Mouse (Mus musculus): ENCODE results near the gene Prkce. TPM values are rescaled to one million over a fixed set of nuclear protein-coding genes. Genes with fewer than 3 reads are reported as not detected.

Gene Prkce
- polyA plus RNA-seq (2015; fragmentation: Nextera tagmentation; extraction: Ambion mirVana) = 6.2 and 7.0 TPM in 2 replicates

DNA sequence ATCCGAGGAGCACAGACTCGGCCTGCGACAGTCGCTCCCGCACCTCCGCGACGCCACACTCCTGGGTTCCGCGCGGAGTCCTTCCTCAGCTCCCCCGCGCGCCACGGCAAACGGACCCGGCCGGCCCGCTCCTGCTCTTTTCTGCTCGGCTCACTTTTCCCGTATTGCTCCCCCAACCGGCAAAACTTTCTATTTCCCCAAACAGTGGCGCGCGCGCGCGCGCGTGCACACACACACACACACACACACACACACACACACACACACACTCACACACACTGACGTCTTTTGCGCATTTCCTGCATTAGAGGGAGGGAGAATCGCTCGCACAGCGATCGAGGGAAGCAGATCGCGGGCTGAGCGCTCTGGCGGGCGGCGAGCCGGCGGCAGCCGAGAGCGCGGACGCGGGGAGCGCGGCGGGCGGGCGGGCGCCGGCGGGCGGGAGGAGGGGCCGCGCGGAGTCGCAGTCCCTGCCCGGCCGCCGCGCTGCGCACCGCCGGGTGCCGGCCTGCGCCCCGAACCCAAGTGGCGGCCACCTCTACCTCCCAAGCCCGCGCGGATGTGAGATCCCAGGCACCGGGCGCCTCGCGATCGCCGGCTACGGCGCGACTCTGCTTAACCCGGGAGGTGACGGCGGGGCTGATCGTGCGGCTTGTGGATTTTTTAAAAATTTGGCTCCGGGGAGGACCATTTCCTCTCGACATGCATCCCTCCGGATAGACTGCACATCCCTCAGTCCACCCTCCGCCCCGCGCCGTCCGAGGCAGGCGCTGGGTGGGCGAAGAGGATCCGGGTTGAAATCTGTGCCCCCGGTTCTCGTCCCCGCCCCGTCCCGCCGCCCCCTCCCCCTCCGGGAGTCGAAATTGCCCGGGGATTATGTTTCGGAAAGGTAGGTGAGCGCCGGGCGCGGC lies at the start of gene Prkce:
Prkce (plus strand) TSS at position 466 of the 911 bp plus-strand sequence.
- Histone ChIP-seq H3K4me3 (peak within 1 kb of the TSS; percentile 87), H3K4me2 (peak within 1 kb of the TSS; percentile 86), H3K27ac (replicated peaks) (peak within 1 kb of the TSS; percentile 99), H3K27me3 (replicated peaks) (no peaks in the 10 kb centered on the region), H3K9ac (peak within 1 kb of the TSS; percentile 95), H3K4me1 (peaks cover 56% of the 10 kb centered on the region), H3K9me3 (no peaks in the 10 kb centered on the region), H3K36me3 (peaks cover 5% of the 10 kb centered on the region)
- under 1% methylated on average over 97 of the region's 115 CpGs for WGBS
- ATAC-seq (ENCODE audit: extremely low read depth, insufficient number of reproducible peaks, low FRiP score, low TSS enrichment) = peak; percentile 21

DNA sequence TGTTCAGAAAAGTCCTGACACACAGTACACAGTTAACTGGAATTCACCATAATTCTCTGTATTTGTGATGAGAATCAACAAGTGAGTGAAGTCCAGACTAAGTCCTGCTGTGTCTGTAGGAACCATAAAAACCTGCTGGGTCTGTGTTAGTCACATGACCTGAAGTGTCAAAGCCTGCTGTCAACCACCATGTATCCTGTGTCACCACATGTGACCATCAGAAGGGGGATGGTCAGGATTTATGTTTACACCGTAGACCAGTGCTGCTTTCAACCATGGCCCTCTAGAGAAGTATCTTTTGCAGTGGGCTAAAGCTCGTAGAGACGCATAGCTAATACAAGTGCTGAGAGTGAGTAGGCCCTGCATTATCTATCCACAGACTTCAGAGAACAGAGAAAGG lies 44.4 kb upstream of the Prkce start:
- WGBS = 81% methylated on average over 3 of the region's 3 CpGs
- no peak overlapping the region for H3K4me3 ChIP-seq

DNA sequence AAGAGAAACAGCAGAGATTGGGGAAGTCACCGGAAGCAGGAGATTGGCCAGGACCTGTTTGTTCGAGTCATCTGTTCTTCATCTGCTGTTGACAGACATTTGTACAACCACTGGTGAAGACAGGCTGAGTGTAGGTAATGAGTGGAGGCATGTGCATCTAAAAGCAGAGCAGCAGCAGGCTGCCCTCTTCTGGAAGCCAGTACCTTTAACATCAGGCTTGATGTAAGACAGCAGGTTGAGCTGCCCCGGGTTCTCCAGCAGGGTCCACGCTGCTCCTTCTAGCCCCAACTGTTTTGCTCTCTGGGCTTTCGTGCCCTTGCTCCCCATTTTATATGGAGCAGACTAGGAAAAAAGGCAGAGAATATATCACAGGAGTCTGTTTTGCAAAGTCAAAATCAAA lies 41.7 kb upstream of the Prkce start:
- 58% methylated on average over 5 of the region's 5 CpGs for WGBS
- ATAC-seq (ENCODE audit: extremely low read depth, insufficient number of reproducible peaks, low FRiP score, low TSS enrichment) = no peak

More for the DNA sequence above, 44.4 kb upstream of the Prkce start:
- no peaks in the 10 kb centered on the region for H3K4me1 ChIP-seq
- no peak overlapping the region for H3K4me2 ChIP-seq
- H3K36me3 ChIP-seq = peaks cover 61% of the 10 kb centered on the region
- H3K27ac ChIP-seq (replicated peaks) = no peak overlapping the region
- no peak overlapping the region for H3K9ac ChIP-seq
- ATAC-seq (ENCODE audit: extremely low read depth, insufficient number of reproducible peaks, low FRiP score, low TSS enrichment) = no peak
- no peaks in the 10 kb centered on the region for H3K9me3 ChIP-seq
- H3K27me3 ChIP-seq (replicated peaks) = no peaks in the 10 kb centered on the region

DNA sequence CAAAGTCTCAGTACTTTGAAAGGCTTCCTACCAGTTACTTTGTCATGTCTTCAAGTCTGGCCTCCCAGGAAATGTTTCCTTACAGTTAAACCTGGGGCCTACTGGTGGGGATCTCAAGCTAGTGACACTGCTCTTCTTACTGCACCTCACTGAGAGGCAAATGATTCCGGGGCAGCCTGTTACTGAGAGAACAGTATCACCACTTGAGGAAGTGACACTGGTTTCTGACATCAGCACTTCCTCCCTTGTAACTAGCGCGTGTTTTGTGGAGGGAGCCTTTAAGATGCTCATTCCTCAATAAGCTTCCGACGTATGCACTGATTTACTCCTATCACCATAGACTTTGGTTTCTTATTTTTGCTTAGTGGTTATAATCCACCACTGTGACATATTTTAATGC lies 39.4 kb upstream of the Prkce start:
- H3K4me1 ChIP-seq = no peaks in the 10 kb centered on the region
- 82% methylated on average over 5 of the region's 5 CpGs for WGBS
- H3K27me3 ChIP-seq (replicated peaks) = no peaks in the 10 kb centered on the region
- no peak overlapping the region for H3K4me2 ChIP-seq
- no peak overlapping the region for H3K27ac ChIP-seq (replicated peaks)
- no peak overlapping the region for H3K9ac ChIP-seq
- no peaks in the 10 kb centered on the region for H3K9me3 ChIP-seq
- H3K36me3 ChIP-seq = peaks cover 65% of the 10 kb centered on the region
- no peak overlapping the region for H3K4me3 ChIP-seq
- no peak for ATAC-seq (ENCODE audit: extremely low read depth, insufficient number of reproducible peaks, low FRiP score, low TSS enrichment)

More for the DNA sequence above, 41.7 kb upstream of the Prkce start:
- Histone ChIP-seq H3K4me2 (no peak overlapping the region), H3K27ac (replicated peaks) (no peak overlapping the region), H3K4me3 (no peak overlapping the region), H3K36me3 (peaks cover 71% of the 10 kb centered on the region), H3K9ac (no peak overlapping the region), H3K27me3 (replicated peaks) (no peaks in the 10 kb centered on the region), H3K9me3 (no peaks in the 10 kb centered on the region), H3K4me1 (no peaks in the 10 kb centered on the region)

DNA sequence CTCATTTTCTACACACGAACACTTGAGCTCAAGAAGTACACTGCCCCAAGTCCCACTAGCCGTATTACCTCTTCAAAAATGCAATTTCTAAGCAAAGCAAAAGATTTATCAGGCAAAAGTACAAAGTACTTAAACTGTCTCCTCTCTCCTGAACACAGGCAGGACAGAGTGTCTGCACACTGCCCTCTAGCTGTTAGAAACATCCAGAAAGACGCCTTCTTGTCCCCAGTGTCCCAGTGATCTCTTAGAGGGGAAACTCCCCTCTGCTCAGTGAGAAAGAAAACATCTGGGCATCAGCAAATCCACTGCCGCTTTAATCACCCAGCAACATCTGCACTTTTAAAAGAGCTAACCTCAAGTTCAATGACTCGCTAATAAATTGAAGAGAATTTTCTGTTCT lies 35.1 kb upstream of the Prkce start:
- WGBS = 67% methylated on average over 5 of the region's 5 CpGs
- no peak for ATAC-seq (ENCODE audit: extremely low read depth, insufficient number of reproducible peaks, low FRiP score, low TSS enrichment)

DNA sequence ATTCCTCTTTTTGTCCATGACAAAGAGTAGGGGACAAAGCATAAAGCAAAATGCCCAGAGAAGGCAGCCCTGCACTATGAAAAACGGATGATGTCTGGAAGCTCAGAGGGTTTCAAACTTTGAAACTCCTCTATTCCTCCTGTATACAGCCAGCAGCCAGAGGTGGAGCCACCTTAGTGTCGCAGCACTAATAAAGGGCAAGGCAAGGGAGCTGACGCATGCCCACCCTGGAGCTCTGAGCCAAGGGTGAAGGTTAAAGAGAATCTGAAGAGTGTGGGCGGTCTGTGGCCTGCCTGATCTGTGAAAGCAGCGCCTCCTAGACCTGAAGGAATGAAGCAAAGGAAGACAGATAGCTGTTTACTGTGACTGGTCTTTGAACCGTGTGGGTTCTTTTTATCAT lies 33.1 kb upstream of the Prkce start:
- no peak for ATAC-seq (ENCODE audit: extremely low read depth, insufficient number of reproducible peaks, low FRiP score, low TSS enrichment)
- peaks cover 81% of the 10 kb centered on the region for H3K36me3 ChIP-seq
- H3K27me3 ChIP-seq (replicated peaks) = no peaks in the 10 kb centered on the region
- no peak overlapping the region for H3K27ac ChIP-seq (replicated peaks)
- H3K4me1 ChIP-seq = no peaks in the 10 kb centered on the region
- no peak overlapping the region for H3K4me2 ChIP-seq
- WGBS = 70% methylated on average over 6 of the region's 6 CpGs
- H3K9me3 ChIP-seq = no peaks in the 10 kb centered on the region
- H3K9ac ChIP-seq = no peak overlapping the region
- no peak overlapping the region for H3K4me3 ChIP-seq

More for the DNA sequence above, 35.1 kb upstream of the Prkce start:
- peaks cover 79% of the 10 kb centered on the region for H3K36me3 ChIP-seq
- no peak overlapping the region for H3K9ac ChIP-seq
- no peak overlapping the region for H3K4me2 ChIP-seq
- H3K27me3 ChIP-seq (replicated peaks) = no peaks in the 10 kb centered on the region
- H3K4me1 ChIP-seq = no peaks in the 10 kb centered on the region
- H3K9me3 ChIP-seq = no peaks in the 10 kb centered on the region
- no peak overlapping the region for H3K27ac ChIP-seq (replicated peaks)
- H3K4me3 ChIP-seq = no peak overlapping the region

DNA sequence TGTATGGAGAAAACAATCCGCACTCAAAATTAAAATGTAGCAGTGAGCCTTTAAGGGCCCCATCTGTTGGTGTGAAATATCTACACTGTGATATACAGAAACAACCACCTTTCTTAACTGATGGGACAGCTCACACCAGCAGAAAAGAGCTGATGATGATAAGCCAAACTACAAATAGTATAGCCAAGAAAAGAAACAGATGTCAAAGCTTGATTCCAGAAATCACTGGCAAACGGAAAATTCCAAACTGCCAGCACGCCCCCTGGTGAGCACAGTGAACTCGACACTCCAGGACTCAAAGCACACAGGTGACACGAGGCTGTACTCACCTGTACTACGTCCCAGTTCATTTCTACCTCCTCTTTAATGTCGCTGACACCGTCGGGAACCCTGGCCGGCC lies 31.8 kb upstream of the Prkce start:
- no peaks in the 10 kb centered on the region for H3K9me3 ChIP-seq
- 73% methylated on average over 10 of the region's 10 CpGs for WGBS
- ATAC-seq (ENCODE audit: extremely low read depth, insufficient number of reproducible peaks, low FRiP score, low TSS enrichment) = no peak
- H3K36me3 ChIP-seq = peaks cover 77% of the 10 kb centered on the region
- no peak overlapping the region for H3K4me2 ChIP-seq
- H3K9ac ChIP-seq = no peak overlapping the region
- H3K4me1 ChIP-seq = no peaks in the 10 kb centered on the region
- no peak overlapping the region for H3K4me3 ChIP-seq
- no peaks in the 10 kb centered on the region for H3K27me3 ChIP-seq (replicated peaks)
- H3K27ac ChIP-seq (replicated peaks) = no peak overlapping the region

DNA sequence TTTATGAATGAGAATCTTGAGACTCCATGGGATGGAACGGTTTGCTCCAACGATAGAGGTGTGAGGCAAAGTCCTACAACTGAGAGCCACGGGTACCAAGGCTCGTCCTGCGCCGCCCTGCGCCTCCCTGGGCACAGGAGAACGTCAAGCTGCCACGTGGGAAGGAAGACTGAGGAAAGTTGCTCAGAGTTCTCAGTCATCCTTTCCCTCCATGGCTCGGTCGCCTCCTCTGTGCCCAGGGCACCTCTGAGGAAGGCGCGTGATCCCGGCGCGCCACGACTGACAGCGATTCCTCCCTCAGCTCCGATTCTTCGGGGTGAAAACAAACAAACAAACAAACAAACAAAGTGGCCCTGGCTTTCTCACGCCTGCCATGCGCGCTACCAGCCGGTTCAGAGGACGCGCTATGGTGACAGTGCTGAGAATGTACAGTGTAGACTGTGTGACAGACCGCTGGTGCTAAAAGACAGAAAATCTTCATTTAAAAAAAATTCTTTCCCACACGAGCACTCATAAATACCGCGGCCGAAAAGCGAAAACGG lies 23.0 kb upstream of the Prkce start:
- Histone ChIP-seq H3K9ac (peak overlapping the region; percentile 90), H3K4me1 (peaks cover 20% of the 10 kb centered on the region), H3K4me2 (peak overlapping the region; percentile 94), H3K9me3 (no peaks in the 10 kb centered on the region), H3K4me3 (peak overlapping the region; percentile 87), H3K27ac (replicated peaks) (peak overlapping the region; percentile 32), H3K36me3 (peaks cover 14% of the 10 kb centered on the region), H3K27me3 (replicated peaks) (no peaks in the 10 kb centered on the region)
- peak; percentile 28; the same call in 1 of the 2 replicates for ATAC-seq (ENCODE audit: extremely low read depth, insufficient number of reproducible peaks, low FRiP score, low TSS enrichment)
- under 1% methylated on average over 33 of the region's 33 CpGs for WGBS

DNA sequence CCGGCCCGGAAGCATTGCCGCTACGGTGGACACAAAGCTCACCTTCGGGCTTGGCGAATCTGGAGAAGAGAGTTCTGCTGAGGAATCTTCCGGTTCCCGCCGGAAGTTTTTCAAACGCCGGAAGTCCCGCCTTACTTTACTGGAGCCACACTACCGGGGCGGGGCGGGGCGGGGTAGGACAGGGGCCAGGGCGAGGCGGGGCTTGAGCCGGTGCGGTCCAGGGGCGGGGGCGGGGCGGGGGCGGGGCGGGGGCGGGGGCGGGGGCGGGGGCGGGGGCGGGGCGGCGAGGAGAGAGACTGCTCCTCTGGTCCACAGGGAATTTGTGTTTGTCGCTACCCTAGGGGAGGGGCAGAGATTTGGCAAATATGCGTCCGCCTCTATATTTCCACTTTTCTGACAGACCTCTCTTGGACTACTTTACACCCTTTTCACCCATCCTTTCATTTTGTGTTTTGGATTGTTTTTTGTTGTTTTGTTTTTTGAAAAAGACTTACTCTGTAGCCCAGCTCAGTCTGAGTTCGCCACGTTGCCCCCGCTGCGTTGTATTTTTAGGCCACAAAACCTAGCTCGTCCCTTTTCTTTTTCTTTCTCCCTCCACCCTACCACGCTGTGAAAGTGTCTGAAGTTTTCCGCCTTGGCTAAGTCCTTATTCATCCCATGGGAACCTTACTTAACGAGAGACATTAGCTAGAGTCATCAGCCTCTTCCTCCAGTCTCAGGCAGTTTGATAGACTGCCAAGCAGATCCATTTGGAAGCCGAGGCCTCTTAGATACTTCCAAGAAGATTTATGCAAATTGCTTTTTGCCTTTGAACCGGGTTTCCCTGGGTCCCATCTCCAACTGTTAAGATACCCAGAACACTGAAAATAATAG lies 22.3 kb upstream of the Prkce start, which contains the start of gene Srbd1:
Srbd1 (minus strand) TSS at position 97 of the 873 bp plus-strand sequence.
- Histone ChIP-seq H3K27ac (replicated peaks) (peak within 1 kb of the TSS; percentile 48), H3K27me3 (replicated peaks) (no peaks in the 10 kb centered on the region), H3K4me1 (peaks cover 20% of the 10 kb centered on the region), H3K36me3 (peaks cover 10% of the 10 kb centered on the region), H3K4me2 (peak within 1 kb of the TSS; percentile 94), H3K9ac (peak within 1 kb of the TSS; percentile 90), H3K9me3 (no peaks in the 10 kb centered on the region), H3K4me3 (peak within 1 kb of the TSS; percentile 87)
- WGBS = 2% methylated on average over 26 of the region's 45 CpGs
- ATAC-seq (ENCODE audit: extremely low read depth, insufficient number of reproducible peaks, low FRiP score, low TSS enrichment) = peak; percentile 93

DNA sequence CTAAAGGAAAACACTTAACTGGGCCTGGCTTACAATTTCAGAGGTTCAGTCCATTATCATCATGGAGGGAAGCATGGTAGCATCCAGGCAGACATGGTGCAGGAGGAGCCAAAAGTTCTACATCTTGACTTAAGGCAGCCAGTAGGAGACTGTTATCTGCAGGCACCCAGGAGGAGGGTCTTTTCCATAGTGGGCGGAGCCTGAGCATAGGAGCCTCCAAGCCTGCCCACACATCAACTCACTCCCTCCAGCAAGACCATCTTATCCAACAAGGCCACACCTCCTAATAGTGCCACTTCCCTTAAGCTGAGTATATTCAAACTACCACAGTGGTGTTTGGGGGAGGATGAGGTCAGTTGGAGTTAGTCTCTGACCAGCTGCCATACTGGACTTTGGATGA lies 17.9 kb upstream of the Prkce start:
- Histone ChIP-seq H3K4me3 (no peak overlapping the region), H3K4me1 (peaks cover 8% of the 10 kb centered on the region), H3K36me3 (no peaks in the 10 kb centered on the region), H3K27ac (replicated peaks) (no peak overlapping the region), H3K4me2 (no peak overlapping the region), H3K27me3 (replicated peaks) (no peaks in the 10 kb centered on the region), H3K9ac (no peak overlapping the region), H3K9me3 (0 out of 2 replicates have a peak, but pooled peaks cover 4% of the 10 kb centered on the region)
- ATAC-seq (ENCODE audit: extremely low read depth, insufficient number of reproducible peaks, low FRiP score, low TSS enrichment) = no peak
- 85% methylated on average over 1 of the region's 1 CpGs for WGBS

DNA sequence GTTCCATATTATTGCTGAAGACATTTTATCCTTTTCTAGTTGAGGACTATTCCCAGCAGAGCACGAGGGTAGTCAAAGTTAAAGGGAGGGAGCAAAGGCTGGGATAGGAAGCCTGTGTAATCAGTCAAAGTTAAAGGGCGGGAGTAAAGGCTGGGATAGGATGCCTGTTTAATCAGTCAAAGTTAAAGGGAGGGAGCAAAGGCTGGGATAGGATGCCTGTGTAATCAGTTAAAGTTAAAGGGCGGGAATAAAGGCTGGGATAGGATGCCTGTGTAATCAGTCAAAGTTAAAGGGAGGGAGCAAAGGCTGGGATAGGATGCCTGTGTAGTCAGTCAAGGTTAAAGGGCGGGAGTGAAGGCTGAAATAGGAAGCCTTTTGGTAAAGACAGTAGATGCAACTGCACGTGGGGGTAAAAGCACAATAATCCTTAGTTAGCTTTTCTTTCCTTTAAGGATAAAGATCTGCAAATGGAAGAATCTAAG lies 16.7 kb upstream of the Prkce start:
- ATAC-seq (ENCODE audit: extremely low read depth, insufficient number of reproducible peaks, low FRiP score, low TSS enrichment) = peak; percentile 86; the same call in 1 of the 2 replicates

More for the DNA sequence above, 16.7 kb upstream of the Prkce start:
- Histone ChIP-seq H3K27me3 (replicated peaks) (no peaks in the 10 kb centered on the region), H3K4me3 (no peak overlapping the region), H3K36me3 (no peaks in the 10 kb centered on the region), H3K4me1 (peaks cover 3% of the 10 kb centered on the region), H3K4me2 (peak overlapping the region; percentile 45), H3K9me3 (0 out of 2 replicates have a peak, but pooled peaks cover 4% of the 10 kb centered on the region), H3K9ac (no peak overlapping the region), H3K27ac (replicated peaks) (no peak overlapping the region)
- 9% methylated on average over 5 of the region's 5 CpGs for WGBS

Measured in heart, embryonic 13.5 days (tissue).